Mouse (Mus musculus) hindbrain, embryonic 16.5 days (tissue): ENCODE results near the gene Nol4l. TPM values are rescaled to one million over a fixed set of nuclear protein-coding genes. Genes with fewer than 3 reads are reported as not detected.

Source experiments
- ATAC-seq: fragments of 200-750 bp; cut with Nextera tagmentation; 2 replicates; pipeline ENCODE4 v1.8.0; 2017; ENCODE audit warnings: moderate TSS enrichment, moderate library complexity
- H3K27ac ChIP-seq: fragments of 300-500 bp; sonication (generic); 2 replicates; pipeline ENCODE4 v1.5.1; 2014; ENCODE audit warnings: low read depth, mild to moderate bottlenecking, control low read depth, low read length, moderate library complexity
- H3K27me3 ChIP-seq: fragments of 300-500 bp; sonication (generic); replicated peaks from 2 replicates; pipeline ENCODE4 v1.6.1; 2014; ENCODE audit warnings: low read length; ENCODE audit not compliant: control insufficient read depth, insufficient read depth
- H3K36me3 ChIP-seq: fragments of 300-500 bp; sonication (generic); 2 replicates; pipeline ENCODE4 v1.6.1; 2014; ENCODE audit warnings: mild to moderate bottlenecking, low read length, moderate library complexity, mixed read lengths; ENCODE audit not compliant: control insufficient read depth, insufficient read depth
- H3K4me1 ChIP-seq: fragments of 300-500 bp; sonication (generic); 2 replicates; pipeline ENCODE4 v1.6.1; 2014; ENCODE audit warnings: low read depth, low read length; ENCODE audit not compliant: control insufficient read depth, insufficient read depth
- H3K4me2 ChIP-seq: fragments of 300-500 bp; sonication (generic); 2 replicates; pipeline ENCODE4 v1.6.1; 2014; ENCODE audit warnings: mild to moderate bottlenecking, low read length, control low read depth, moderate library complexity
- H3K4me3 ChIP-seq: fragments of 300-500 bp; sonication (generic); 2 replicates; pipeline ENCODE4 v1.5.1; 2014; ENCODE audit warnings: mild to moderate bottlenecking, low read length, control low read depth, moderate library complexity
- H3K9ac ChIP-seq: fragments of 300-500 bp; sonication (generic); 2 replicates; pipeline ENCODE4 v1.6.1; 2014; ENCODE audit warnings: low read depth, mild to moderate bottlenecking, control low read depth, low read length, moderate library complexity
- H3K9me3 ChIP-seq: fragments of 300-500 bp; sonication (generic); 2 replicates; pipeline ENCODE4 v1.6.1; 2014; ENCODE audit warnings: mild to moderate bottlenecking, low read length, moderate library complexity; ENCODE audit not compliant: control insufficient read depth
- WGBS: fragments of 180-500 bp; shearing (Covaris S2); extraction: QIAGEN DNeasy Blood & Tissue Kit; methylation state at CpG from one replicate; pipeline ENCODE4 v1.1.7; 2014; 5-methylcytosine and 5-hydroxymethylcytosine counted together
- polyA plus RNA-seq: library from polyadenylated mRNA; unstranded; fragments of >200 nt; fragmentation: Nextera tagmentation; extraction: Ambion mirVana; gene quantifications from 2 replicates; pipeline ENCODE4 v1.2.1, GENCODE M21; 2015

The Nol4l gene
- polyA plus RNA-seq: 33.7 and 40.7 TPM in 2 replicates

GRCm38 (mm10) chr2:153529931-153530766 lies at the start of gene Nol4l:
TSS of gene Nol4l (minus strand) at chr2:153529971.
- ATAC-seq: peak; percentile 46
- Histone ChIP-seq H3K4me3 (peak within 1 kb of the TSS; percentile 66), H3K27ac (peak within 1 kb of the TSS; percentile 87), H3K4me1 (peaks cover 23% of the 10 kb centered on the region), H3K4me2 (peak within 1 kb of the TSS; percentile 93), H3K36me3 (no peaks in the 10 kb centered on the region), H3K9me3 (no peaks in the 10 kb centered on the region), H3K9ac (peak within 1 kb of the TSS; percentile 91), H3K27me3 (no peaks in the 10 kb centered on the region)
- 3% methylated on average over 17 of the region's 86 CpGs for WGBS

GRCm38 (mm10) chr2:153577122-153577521 lies 47.4 kb upstream of the Nol4l start:
- Histone ChIP-seq H3K4me2 (no peak overlapping the region), H3K4me1 (no peaks in the 10 kb centered on the region), H3K9me3 (no peaks in the 10 kb centered on the region), H3K9ac (no peak overlapping the region), H3K27me3 (no peaks in the 10 kb centered on the region), H3K27ac (no peak overlapping the region), H3K4me3 (no peak overlapping the region), H3K36me3 (no peaks in the 10 kb centered on the region)
- WGBS: 28% methylated on average over 4 of the region's 4 CpGs
- ATAC-seq: no peak

GRCm38 (mm10) chr2:153576150-153576549 lies 46.4 kb upstream of the Nol4l start:
- no peak overlapping the region for H3K4me2 ChIP-seq
- 87% methylated on average over 3 of the region's 3 CpGs for WGBS

GRCm38 (mm10) chr2:153575554-153575953 lies 45.8 kb upstream of the Nol4l start:
- Histone ChIP-seq H3K36me3 (no peaks in the 10 kb centered on the region), H3K4me3 (no peak overlapping the region), H3K27ac (no peak overlapping the region), H3K4me2 (no peak overlapping the region), H3K9ac (no peak overlapping the region), H3K4me1 (no peaks in the 10 kb centered on the region), H3K9me3 (no peaks in the 10 kb centered on the region), H3K27me3 (no peaks in the 10 kb centered on the region)
- no peak for ATAC-seq
- 36% methylated on average over 6 of the region's 6 CpGs for WGBS

More at GRCm38 (mm10) chr2:153576150-153576549, 46.4 kb upstream of the Nol4l start:
- Histone ChIP-seq H3K9ac (no peak overlapping the region), H3K27ac (no peak overlapping the region), H3K27me3 (no peaks in the 10 kb centered on the region), H3K9me3 (no peaks in the 10 kb centered on the region), H3K36me3 (no peaks in the 10 kb centered on the region), H3K4me1 (no peaks in the 10 kb centered on the region), H3K4me3 (no peak overlapping the region)
- no peak for ATAC-seq

- no peaks in the 10 kb centered on the region for H3K4me1 ChIP-seq
- H3K9me3 ChIP-seq: no peaks in the 10 kb centered on the region
- 81% methylated on average over 9 of the region's 9 CpGs for WGBS
- H3K4me3 ChIP-seq: no peak overlapping the region
- no peak for ATAC-seq
- H3K27ac ChIP-seq: no peak overlapping the region
- no peaks in the 10 kb centered on the region for H3K36me3 ChIP-seq
- H3K9ac ChIP-seq: no peak overlapping the region
- H3K4me2 ChIP-seq: no peak overlapping the region
- H3K27me3 ChIP-seq: no peaks in the 10 kb centered on the region
Observed at GRCm38 (mm10) chr2:153573101-153573500, 43.3 kb upstream of the Nol4l start.

- no peak overlapping the region for H3K4me3 ChIP-seq
- no peak for ATAC-seq
- H3K36me3 ChIP-seq: no peaks in the 10 kb centered on the region
- no peak overlapping the region for H3K27ac ChIP-seq
- no peak overlapping the region for H3K4me2 ChIP-seq
- 93% methylated on average over 6 of the region's 6 CpGs for WGBS
- no peaks in the 10 kb centered on the region for H3K27me3 ChIP-seq
- H3K4me1 ChIP-seq: no peaks in the 10 kb centered on the region
- no peaks in the 10 kb centered on the region for H3K9me3 ChIP-seq
- no peak overlapping the region for H3K9ac ChIP-seq
Observed at GRCm38 (mm10) chr2:153568541-153568940, 38.8 kb upstream of the Nol4l start.

- no peak overlapping the region for H3K27ac ChIP-seq
- no peaks in the 10 kb centered on the region for H3K36me3 ChIP-seq
- WGBS: 82% methylated on average over 4 of the region's 4 CpGs
- no peaks in the 10 kb centered on the region for H3K27me3 ChIP-seq
- no peak overlapping the region for H3K9ac ChIP-seq
- H3K4me3 ChIP-seq: no peak overlapping the region
- H3K4me1 ChIP-seq: no peaks in the 10 kb centered on the region
- H3K9me3 ChIP-seq: no peaks in the 10 kb centered on the region
- H3K4me2 ChIP-seq: no peak overlapping the region
- ATAC-seq: no peak
Observed at GRCm38 (mm10) chr2:153568013-153568412, 38.2 kb upstream of the Nol4l start.

GRCm38 (mm10) chr2:153564343-153564742 lies 34.6 kb upstream of the Nol4l start:
- WGBS: 80% methylated on average over 3 of the region's 3 CpGs
- H3K4me3 ChIP-seq: no peak overlapping the region
- no peak for ATAC-seq

GRCm38 (mm10) chr2:153561564-153561963 lies 31.8 kb upstream of the Nol4l start:
- ATAC-seq: peak; percentile 11
- Histone ChIP-seq H3K4me3 (no peak overlapping the region), H3K4me1 (peaks cover 22% of the 10 kb centered on the region), H3K27ac (peak overlapping the region; percentile 69), H3K4me2 (no peak overlapping the region), H3K36me3 (no peaks in the 10 kb centered on the region), H3K9ac (peak overlapping the region; percentile 58), H3K9me3 (no peaks in the 10 kb centered on the region), H3K27me3 (no peaks in the 10 kb centered on the region)
- WGBS: 37% methylated on average over 5 of the region's 5 CpGs

More at GRCm38 (mm10) chr2:153564343-153564742, 34.6 kb upstream of the Nol4l start:
- no peaks in the 10 kb centered on the region for H3K36me3 ChIP-seq
- peaks cover 22% of the 10 kb centered on the region for H3K4me1 ChIP-seq
- H3K27ac ChIP-seq: no peak overlapping the region
- H3K27me3 ChIP-seq: no peaks in the 10 kb centered on the region
- no peak overlapping the region for H3K4me2 ChIP-seq
- H3K9me3 ChIP-seq: no peaks in the 10 kb centered on the region
- no peak overlapping the region for H3K9ac ChIP-seq
